Mouse (Mus musculus) T-helper 17 cell (primary cell): ENCODE measurements at regions not wholly inside any gene's neighbourhood (a gene's known extent, or its start where the extent isn't known, plus 50 kb on each side); places are given as distances from the start of the nearest gene placed in this dataset.

Source experiments
- in situ Hi-C, 2 experiments: fragments of 300-600 bp; cut with MboI, MseI; formaldehyde crosslinking; loops; 1 replicate in 1 of 2; 2 replicates in 1 of 2; pipeline ENCODE4 v1.15.1; 2025; ENCODE audit warnings: high pct_unique_total_duplicates in 2 of 2

GRCm38 (mm10) chr7:35988449-35989109, 185.8 kb upstream of the Zfp507 start:
- in situ Hi-C loops, result no loop called here

- in situ Hi-C loops, result no loop called here
Observed at GRCm38 (mm10) chr7:35977986-35978385, 175.2 kb upstream of the Zfp507 start.

- in situ Hi-C loops, result no loop called here
Observed at GRCm38 (mm10) chr7:35958731-35959130, 155.9 kb upstream of the Zfp507 start.

- in situ Hi-C loops, result no loop called here
Observed at GRCm38 (mm10) chr7:35958052-35958451, 155.2 kb upstream of the Zfp507 start.

- in situ Hi-C loops, result loop anchor here in 1 of 2 experiments (10.0 kb wide), 1 partner anchor 1514 kb away; no protein-coding TSS in a partner anchor
Observed at GRCm38 (mm10) chr7:35948794-35949193, 146.0 kb upstream of the Zfp507 start.

- in situ Hi-C loops, result loop anchor here in 1 of 2 experiments (10.0 kb wide), 1 partner anchor 1514 kb away; no protein-coding TSS in a partner anchor
Observed at GRCm38 (mm10) chr7:35948389-35948788, 145.6 kb upstream of the Zfp507 start.

- in situ Hi-C loops, result loop anchor here in 1 of 2 experiments (10.0 kb wide), 1 partner anchor 1506 kb away; no protein-coding TSS in a partner anchor
Observed at GRCm38 (mm10) chr7:35941086-35941485, 138.3 kb upstream of the Zfp507 start.

GRCm38 (mm10) chr7:35938123-35938869, 135.5 kb upstream of the Zfp507 start:
- in situ Hi-C loops, result no loop called here

- in situ Hi-C loops, result no loop called here
Observed at GRCm38 (mm10) chr7:35926749-35927148, 123.9 kb upstream of the Zfp507 start.

- in situ Hi-C loops, result no loop called here
Observed at GRCm38 (mm10) chr7:35922582-35922981, 119.8 kb upstream of the Zfp507 start.

- in situ Hi-C loops, result no loop called here
Observed at GRCm38 (mm10) chr7:35920884-35921283, 118.1 kb upstream of the Zfp507 start.

- in situ Hi-C loops, result no loop called here
Observed at GRCm38 (mm10) chr7:35920194-35920609, 117.4 kb upstream of the Zfp507 start.

- in situ Hi-C loops, result no loop called here
Observed at GRCm38 (mm10) chr7:35910109-35910706, 107.4 kb upstream of the Zfp507 start.

- in situ Hi-C loops, result loop anchor here (5.0 kb wide), 2 partner anchors 1440 to 1455 kb away; no protein-coding TSS in a partner anchor
Observed at GRCm38 (mm10) chr7:35901942-35902381, 99.2 kb upstream of the Zfp507 start.

- in situ Hi-C loops, result loop anchor here in 1 of 2 experiments (10.0 kb wide), 1 partner anchor 796 kb away; the partner anchor contains the start of gene Tshz3
Observed at GRCm38 (mm10) chr7:35898701-35899445, 96.1 kb upstream of the Zfp507 start.

- in situ Hi-C loops, result loop anchor here in 1 of 2 experiments (10.0 kb wide), 1 partner anchor 802 kb away; the partner anchor contains the start of gene Tshz3
Observed at GRCm38 (mm10) chr7:35893292-35893691, 90.5 kb upstream of the Zfp507 start.

- in situ Hi-C loops, result no loop called here
Observed at GRCm38 (mm10) chr7:35886051-35886450, 83.2 kb upstream of the Zfp507 start.

- in situ Hi-C loops, result loop anchor here (5.0 to 10.0 kb wide), 2 partner anchors 885 to 1472 kb away; no protein-coding TSS in a partner anchor
Observed at GRCm38 (mm10) chr7:35879755-35880304, 77.0 kb upstream of the Zfp507 start.

- in situ Hi-C loops, result loop anchor here in 1 of 2 experiments (10.0 kb wide), 1 partner anchor 887 kb away; no protein-coding TSS in a partner anchor
Observed at GRCm38 (mm10) chr7:35878164-35878563, 75.4 kb upstream of the Zfp507 start.

- in situ Hi-C loops, result no loop called here
Observed at GRCm38 (mm10) chr7:35861049-35861448, 58.2 kb upstream of the Zfp507 start.

GRCm38 (mm10) chr7:35859601-35860000, 56.8 kb upstream of the Zfp507 start:
- in situ Hi-C loops, result loop anchor here (5.0 to 10.0 kb wide), 2 partner anchors 97 to 195 kb away; no protein-coding TSS in a partner anchor
